Mouse (Mus musculus) cerebellum, adult 2 months (tissue): Measurements from ENCODE around the gene Snx1. TPM values are rescaled to one million over a fixed set of nuclear protein-coding genes. Genes with fewer than 3 reads are reported as not detected.

Experiments used
- DNase-seq, 2 experiments: peaks; one replicate each; pipeline ENCODE4 v3.0.0; 2021
- H3K27ac ChIP-seq: fragments of 200-500 bp; 2 replicates; pipeline ENCODE4 v1.5.1; 2012; ENCODE audit warnings: low read length, control low read depth, inconsistent platforms; ENCODE audit not compliant: insufficient read depth
- H3K27me3 ChIP-seq: fragments of 200-500 bp; 2 replicates; pipeline ENCODE4 v1.6.1; 2012; ENCODE audit warnings: inconsistent platforms, mild to moderate bottlenecking, low read length, moderate library complexity; ENCODE audit not compliant: control insufficient read depth, insufficient read depth
- H3K4me1 ChIP-seq: fragments of 200-500 bp; 2 replicates; pipeline ENCODE4 v1.6.1; 2011; ENCODE audit warnings: low read length; ENCODE audit not compliant: control insufficient read depth, insufficient read depth
- H3K4me3 ChIP-seq: fragments of 200-500 bp; replicated peaks from 2 replicates; pipeline ENCODE3; 2011; ENCODE audit warnings: mild to moderate bottlenecking, low read depth, low read length, control low read depth; ENCODE audit not compliant: insufficient read depth
- CTCF ChIP-seq: fragments of 200-500 bp; IDR thresholded peaks from 2 replicates; pipeline ENCODE4 v1.5.1; 2011; ENCODE audit warnings: low read depth, mild to moderate bottlenecking, control low read depth, low read length, moderate library complexity, borderline replicate concordance; ENCODE audit not compliant: insufficient read depth
- POLR2A ChIP-seq: fragments of 200-500 bp; IDR thresholded peaks from 2 replicates; pipeline ENCODE4 v1.6.1; 2011; ENCODE audit warnings: low read length, control low read depth, borderline replicate concordance; ENCODE audit not compliant: insufficient read depth
- WGBS: fragments of 180-500 bp; shearing (Covaris S2); methylation state at CpG from one replicate; pipeline ENCODE4 v1.1.7; 2018; 5-methylcytosine and 5-hydroxymethylcytosine counted together
- polyA plus RNA-seq: library from polyadenylated mRNA; depleted of rRNA; stranded (reverse); fragments of >200 nt; gene quantifications from 2 replicates; pipeline ENCODE4 v1.2.3, GENCODE M21; 2012

The Snx1 gene
- polyA plus RNA-seq, 1 experiment: 121 TPM

DNA sequence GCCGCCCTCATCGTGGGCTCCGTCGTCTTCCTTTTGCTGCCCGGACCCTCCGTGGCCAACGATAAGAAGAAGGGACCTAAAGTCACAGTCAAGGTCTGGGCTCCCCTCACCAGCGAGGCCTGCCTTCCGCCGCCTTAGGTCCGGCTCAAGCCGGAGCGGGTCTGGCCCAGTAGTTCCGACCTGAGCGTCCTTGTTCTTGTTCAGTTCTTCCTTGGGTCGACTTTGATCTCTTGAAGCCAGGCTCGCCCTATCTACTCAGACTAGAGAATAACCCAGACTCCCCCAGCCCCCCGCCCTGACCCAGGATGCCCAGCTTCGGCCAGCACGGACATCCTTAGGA is 66.1 kb downstream of the Snx1 start:
- H3K4me3 ChIP-seq: peak overlapping the region; percentile 86
- no peak for DNase-seq
- H3K27me3 ChIP-seq: no peaks in the 10 kb centered on the region
- H3K4me1 ChIP-seq: no peaks in the 10 kb centered on the region
- peak overlapping the region; percentile 72 for H3K27ac ChIP-seq
- TF ChIP-seq POLR2A (no peak), CTCF (no peak)
- 0% methylated on average over 20 of the region's 20 CpGs for WGBS

DNA sequence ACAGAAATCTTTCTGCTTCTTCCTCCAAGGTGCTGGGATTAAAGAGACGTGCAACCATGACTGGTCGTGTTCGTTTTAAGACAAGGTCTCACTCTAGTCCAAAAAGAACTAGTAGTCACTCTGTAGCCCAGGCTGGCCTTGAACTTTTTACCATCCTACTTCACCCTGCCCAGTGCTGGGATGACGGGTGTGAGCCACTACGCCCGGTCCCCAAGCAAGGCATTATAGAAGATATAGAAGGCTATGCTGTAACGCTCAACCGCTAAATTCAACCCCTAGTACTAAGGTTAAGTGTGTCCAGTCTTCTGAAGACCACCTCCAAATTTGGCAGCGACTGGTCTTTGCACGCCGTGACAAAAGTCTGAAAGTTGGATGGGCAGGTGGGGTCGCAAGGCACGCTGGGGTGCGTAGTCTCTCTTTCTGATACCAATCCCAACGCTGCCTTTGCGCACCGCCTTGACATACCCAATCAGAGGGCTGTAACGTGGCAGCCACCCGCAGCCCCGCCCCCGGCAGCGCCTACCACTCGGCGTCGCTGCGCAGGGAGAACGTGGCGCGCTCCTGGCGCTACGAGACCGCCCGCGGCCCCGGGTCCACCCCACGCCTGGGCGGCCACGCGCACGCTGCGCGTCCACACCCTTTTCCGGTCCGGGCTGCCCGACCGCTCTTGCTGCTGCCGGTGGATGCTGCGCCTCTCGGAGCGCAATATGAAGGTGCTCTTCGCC is 66.6 kb downstream of the Snx1 start, which contains the start of gene Ppib:
Gene Ppib, plus strand, starts transcription at position 640 of the 725 bp plus-strand sequence.
- WGBS: under 1% methylated on average over 51 of the region's 51 CpGs
- Histone ChIP-seq H3K4me3 (peak within 1 kb of the TSS; percentile 86), H3K27ac (peak within 1 kb of the TSS; percentile 72), H3K4me1 (no peaks in the 10 kb centered on the region), H3K27me3 (no peaks in the 10 kb centered on the region)
- DNase-seq: peak; percentile 97 to 99
- TF ChIP-seq POLR2A (peak; percentile 95), CTCF (no peak)

DNA sequence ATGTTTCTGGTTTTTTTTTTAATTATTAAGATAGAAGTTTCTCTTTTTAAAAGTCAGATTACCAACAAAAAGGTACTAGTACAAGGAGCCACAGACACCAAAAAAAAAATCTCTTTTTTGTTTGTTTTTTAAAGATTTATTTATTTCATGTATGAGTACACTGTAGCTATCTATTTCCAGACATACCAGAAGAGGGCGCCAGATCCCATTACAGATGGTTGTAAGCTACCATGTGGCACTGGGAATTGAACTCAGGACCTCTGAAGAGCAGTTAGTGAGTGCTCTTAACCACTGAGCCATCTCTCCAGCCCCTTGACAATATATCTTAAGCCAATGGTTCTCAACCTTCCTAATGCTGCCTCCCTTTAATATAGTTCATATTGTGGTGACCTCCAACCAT is 72.8 kb downstream of the Snx1 start:
- H3K4me1 ChIP-seq: no peaks in the 10 kb centered on the region
- no peak overlapping the region for H3K4me3 ChIP-seq
- DNase-seq: no peak
- TF ChIP-seq CTCF (no peak), POLR2A (no peak)
- no peak overlapping the region for H3K27ac ChIP-seq
- H3K27me3 ChIP-seq: no peaks in the 10 kb centered on the region
- 29% methylated on average over 1 of the region's 1 CpGs for WGBS

DNA sequence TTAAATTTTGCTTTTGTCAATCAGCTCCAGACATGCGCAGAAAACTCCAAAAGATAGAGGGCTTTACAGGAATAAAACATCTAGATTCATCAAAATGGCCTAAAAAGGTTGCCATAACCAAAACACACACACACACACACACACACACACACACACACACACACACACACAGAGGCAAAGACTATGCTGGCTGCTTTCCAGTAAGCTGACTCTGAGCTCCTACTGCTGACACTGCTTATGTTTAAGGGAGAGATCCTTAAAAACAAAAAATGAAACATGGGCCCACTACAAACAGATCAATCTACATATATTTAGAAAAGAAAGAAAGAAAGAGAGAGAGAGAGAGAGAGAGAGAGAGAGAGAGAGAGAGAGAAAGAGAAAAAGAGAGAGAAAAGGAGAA is 73.7 kb downstream of the Snx1 start:
- Histone ChIP-seq H3K27me3 (no peaks in the 10 kb centered on the region), H3K27ac (no peak overlapping the region), H3K4me1 (no peaks in the 10 kb centered on the region), H3K4me3 (no peak overlapping the region)
- 97% methylated on average over 1 of the region's 1 CpGs for WGBS
- no peak for DNase-seq
- TF ChIP-seq CTCF: no peak
- TF ChIP-seq POLR2A: no peak

DNA sequence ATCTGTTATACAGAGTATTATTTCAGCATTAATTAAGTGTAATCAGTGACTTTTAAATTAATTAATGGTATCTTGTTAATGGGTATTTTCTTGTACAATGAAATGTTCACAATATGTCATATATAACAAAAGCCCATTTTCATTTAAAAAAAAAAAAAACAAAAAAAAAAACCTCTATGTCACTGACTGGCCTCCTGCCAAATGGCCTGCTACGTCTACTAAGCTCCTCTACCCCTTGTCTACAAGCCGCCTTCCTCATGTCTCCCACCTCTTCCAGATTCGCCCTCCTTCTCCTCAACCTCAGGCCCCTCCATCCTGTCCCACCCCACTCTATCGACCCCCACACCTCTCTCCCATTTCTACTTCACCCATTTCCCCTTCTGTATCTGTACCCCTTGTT is 74.9 kb downstream of the Snx1 start:
- Histone ChIP-seq H3K4me1 (no peaks in the 10 kb centered on the region), H3K4me3 (no peak overlapping the region), H3K27me3 (no peaks in the 10 kb centered on the region), H3K27ac (no peak overlapping the region)
- 64% methylated on average over 4 of the region's 4 CpGs for WGBS
- DNase-seq: no peak
- no peak for TF ChIP-seq POLR2A
- no peak for TF ChIP-seq CTCF

DNA sequence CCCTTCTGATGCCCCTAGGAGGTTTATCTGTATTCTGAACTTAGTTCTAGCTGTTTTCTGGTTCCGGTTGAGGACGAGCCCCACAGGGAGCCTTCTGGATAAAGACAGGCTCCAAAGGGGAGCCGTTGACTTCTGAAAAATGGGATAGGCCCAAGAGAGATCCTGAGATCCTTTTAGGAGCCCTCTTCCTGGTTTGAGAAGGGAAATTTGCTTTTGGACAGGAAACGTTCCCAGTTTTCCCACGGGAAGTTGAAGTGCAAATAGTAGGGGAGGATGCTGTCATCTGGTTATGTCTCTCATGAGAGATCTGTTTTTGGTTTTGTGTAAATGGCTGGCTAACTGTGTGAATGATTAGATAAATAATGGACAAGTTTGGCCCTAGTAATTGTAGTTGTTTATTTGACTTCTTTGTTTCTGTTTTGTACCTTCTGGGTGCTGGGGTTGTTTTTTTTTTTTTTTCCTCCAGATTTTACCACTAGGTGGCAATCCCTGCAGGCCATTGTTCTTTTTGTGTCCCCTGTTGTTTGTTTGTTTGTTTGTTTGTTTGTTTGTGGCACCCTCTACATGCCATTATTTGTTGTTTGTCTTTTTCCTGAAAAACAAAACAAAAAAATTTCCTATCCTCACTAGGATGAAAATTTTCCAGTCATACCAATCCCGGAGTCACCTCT is 76.3 kb downstream of the Snx1 start:
- WGBS: 50% methylated on average over 6 of the region's 6 CpGs
- TF ChIP-seq POLR2A: no peak
- no peak for TF ChIP-seq CTCF

DNA sequence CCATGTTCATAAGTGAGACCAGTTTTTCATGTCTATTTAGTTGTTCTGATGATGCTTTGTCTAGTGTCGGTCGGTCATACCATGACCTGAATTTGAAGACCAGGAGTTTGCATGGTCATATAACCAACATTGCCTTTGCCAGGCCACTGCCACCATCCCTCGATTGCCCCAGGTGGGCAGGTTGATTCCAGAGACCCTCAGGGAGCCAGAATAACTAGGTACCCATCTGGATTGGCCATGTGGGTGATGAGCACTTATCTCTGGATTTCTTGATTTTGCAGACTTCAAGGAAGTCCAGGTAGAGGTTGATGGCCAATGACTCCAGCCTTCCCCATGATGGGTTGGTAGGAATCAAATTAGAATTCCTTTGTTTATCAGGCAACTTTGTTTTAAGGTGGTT is 83.1 kb downstream of the Snx1 start:
- over 99% methylated on average over 3 of the region's 3 CpGs for WGBS
- Histone ChIP-seq H3K27ac (no peak overlapping the region), H3K4me3 (no peak overlapping the region), H3K27me3 (no peaks in the 10 kb centered on the region), H3K4me1 (no peaks in the 10 kb centered on the region)
- no peak for DNase-seq
- TF ChIP-seq CTCF (no peak), POLR2A (no peak)

More for the DNA sequence above, 76.3 kb downstream of the Snx1 start:
- H3K4me1 ChIP-seq: no peaks in the 10 kb centered on the region
- no peak overlapping the region for H3K4me3 ChIP-seq
- no peak overlapping the region for H3K27ac ChIP-seq
- H3K27me3 ChIP-seq: no peaks in the 10 kb centered on the region
- no peak for DNase-seq

DNA sequence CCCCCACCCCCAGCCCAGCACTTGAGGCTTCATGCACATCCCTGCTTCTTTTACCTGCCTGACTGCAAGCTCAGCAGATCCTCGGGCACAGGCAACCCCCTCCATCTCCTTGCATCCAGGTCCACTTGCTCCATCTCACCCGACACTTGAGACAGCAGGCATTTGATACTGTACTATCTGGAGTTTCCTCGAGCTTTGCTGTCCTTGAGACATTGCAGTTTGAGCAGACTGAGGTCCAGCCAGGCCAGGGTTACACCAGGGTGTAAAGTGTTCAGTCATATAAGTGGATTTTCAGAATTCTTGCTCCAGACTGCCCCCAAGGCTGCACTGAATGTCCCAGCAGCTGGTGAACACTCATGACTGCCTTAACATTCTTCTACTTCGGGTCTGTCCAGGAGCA is 84.1 kb downstream of the Snx1 start:
- DNase-seq: no peak
- Histone ChIP-seq H3K4me1 (no peaks in the 10 kb centered on the region), H3K27me3 (no peaks in the 10 kb centered on the region), H3K27ac (no peak overlapping the region), H3K4me3 (no peak overlapping the region)
- no peak for TF ChIP-seq POLR2A
- no peak for TF ChIP-seq CTCF
- WGBS: 85% methylated on average over 4 of the region's 4 CpGs
